Mouse (Mus musculus): ENCODE results near the gene Rpl36-ps4.

Rpl36-ps4 gene

DNA sequence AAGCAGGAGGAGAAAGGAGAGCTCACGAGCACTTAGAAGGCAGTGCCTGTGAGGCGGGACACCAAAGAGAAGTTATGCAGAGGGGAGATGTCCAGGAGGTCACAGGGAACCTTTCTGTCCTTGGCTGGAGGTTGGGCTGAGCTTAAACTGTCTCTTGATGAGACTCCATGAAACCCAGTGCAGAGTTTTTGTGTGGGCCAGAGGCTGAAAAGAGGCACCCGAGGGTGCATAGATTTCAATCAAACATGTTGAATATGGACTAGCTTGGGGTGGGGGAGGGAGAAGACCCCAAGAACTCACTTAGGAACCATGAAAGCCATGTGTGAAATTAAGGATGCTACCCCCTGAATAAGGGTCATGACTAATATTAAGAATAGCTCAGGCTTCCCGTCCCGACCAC is at the start of gene Rpl36-ps4:
Gene Rpl36-ps4 (plus strand): TSS at position 301 of the 400 bp plus-strand sequence.
- DNase-seq (ENCODE audit: low read depth, low spot score), result no peak

DNA sequence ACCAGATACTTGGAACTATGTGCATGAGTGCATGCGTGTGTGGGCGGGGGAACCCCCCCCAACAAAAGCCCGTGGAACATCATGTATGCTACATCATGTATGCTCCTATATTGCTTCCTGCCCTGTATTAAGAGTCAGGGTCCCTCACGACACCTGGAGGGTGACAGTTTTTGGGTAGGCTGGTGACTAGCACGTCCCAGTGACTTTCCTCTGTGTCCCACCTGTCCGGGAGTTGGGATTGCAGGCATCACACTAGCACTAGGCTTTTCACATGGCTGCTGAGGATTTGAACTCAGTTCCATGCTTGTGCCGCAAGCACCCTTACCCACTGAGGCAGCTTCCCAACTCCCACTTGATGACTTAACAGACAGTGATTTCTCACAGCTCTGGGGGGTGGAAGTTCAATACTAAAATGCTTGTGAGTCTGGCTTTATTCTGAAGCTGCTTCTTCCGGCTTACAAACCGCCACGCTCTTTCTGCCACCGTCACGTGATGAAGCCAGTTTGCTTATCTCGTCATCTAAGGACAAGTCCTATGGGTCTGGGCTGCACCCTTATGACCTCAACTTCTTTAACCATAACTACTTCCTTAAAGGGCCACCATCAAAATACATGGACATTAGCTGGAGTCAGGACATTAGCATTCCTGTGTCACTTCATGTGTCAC is 49.2 kb upstream of the Rpl36-ps4 start:
- DNase-seq (ENCODE audit: low read depth, low spot score), result peak; percentile 23

DNA sequence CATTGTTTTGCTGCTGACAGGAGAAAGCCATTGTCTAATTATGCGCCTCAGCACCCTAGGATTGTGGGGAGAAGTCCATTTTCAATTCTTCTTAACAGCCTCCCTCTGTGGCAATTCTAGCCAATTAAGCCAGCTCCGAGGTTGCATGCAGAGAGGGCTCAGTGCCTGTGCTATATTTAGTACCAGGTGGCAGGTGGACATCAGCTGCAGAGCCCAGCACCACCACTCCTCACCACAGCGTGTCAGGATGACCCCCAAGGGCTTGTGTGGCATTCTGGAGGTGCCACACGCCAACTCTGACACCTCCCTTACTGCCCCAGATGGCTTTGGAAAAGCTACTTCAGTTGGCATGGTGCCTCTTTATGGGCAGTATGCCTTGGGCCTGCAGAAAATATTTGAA is 48.5 kb upstream of the Rpl36-ps4 start:
- DNase-seq (ENCODE audit: low read depth, low spot score), result no peak

DNA sequence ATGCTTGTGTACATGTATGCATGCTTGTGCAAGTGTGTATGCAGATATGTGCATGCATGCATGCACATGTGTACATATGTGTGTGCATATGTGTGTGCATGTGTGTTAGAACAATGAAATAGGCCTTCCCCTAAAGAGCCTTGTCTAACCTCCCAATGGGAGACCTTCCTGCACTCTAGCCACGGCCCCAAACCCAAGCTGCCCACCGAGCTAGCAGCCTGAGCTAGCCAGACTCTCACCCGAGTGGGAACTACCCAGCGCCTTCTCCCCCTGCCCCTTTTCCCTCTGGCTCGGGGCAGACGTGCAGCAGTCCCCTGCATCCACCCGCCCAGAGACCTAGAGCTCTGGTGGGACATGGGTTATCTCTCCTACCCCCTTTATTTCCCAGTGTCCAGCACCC is 47.3 kb upstream of the Rpl36-ps4 start:
- DNase-seq (ENCODE audit: low read depth, low spot score), result no peak

DNA sequence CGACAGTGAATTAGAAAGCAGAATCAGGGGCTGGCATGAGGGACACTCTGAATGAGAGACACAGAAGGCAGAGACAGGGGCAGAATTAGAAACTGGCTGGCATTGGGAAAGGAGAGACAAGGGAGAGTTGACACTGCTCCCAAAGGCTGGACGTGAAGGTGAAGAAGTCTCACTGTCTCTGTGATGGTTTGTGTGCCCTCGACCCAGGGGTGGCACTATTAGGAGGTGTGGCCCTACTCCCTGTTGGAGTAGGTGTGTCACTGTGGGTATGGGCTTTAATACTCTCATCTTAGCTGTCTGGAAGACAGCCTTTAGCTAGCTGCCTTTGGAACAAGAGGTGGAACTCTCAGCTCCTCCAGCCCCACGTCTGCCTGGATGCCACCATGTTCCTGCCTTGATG is 46.8 kb upstream of the Rpl36-ps4 start:
- DNase-seq (ENCODE audit: low read depth, low spot score), result no peak

DNA sequence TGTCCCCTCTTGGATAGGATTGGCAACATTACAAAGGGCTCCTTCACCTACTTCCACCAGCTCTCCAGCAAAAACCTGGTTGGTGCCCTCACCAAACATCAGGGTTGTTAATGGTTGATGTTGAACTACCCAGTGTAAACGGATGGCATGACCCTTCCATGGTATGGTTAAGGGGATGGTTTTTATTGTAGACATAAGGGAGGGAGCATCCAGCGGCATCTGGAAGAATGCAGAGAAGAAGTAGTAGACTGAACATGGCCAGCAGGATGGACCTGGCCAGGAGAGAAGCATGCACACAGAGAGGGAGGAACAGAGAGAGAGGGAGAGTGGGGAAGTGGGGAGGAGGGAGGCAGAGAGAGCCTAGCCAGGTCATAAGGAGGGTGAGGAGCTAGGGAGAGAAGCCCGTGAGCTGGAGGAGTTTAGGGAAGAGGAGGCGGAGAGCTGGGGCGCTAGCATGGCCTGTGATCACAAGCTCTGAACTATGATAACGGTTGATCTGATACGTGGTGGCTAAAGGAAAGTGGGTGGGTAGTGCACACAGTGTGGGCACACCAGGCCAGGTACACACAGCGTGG is 45.3 kb upstream of the Rpl36-ps4 start:
- no peak for DNase-seq (ENCODE audit: low read depth, low spot score)

DNA sequence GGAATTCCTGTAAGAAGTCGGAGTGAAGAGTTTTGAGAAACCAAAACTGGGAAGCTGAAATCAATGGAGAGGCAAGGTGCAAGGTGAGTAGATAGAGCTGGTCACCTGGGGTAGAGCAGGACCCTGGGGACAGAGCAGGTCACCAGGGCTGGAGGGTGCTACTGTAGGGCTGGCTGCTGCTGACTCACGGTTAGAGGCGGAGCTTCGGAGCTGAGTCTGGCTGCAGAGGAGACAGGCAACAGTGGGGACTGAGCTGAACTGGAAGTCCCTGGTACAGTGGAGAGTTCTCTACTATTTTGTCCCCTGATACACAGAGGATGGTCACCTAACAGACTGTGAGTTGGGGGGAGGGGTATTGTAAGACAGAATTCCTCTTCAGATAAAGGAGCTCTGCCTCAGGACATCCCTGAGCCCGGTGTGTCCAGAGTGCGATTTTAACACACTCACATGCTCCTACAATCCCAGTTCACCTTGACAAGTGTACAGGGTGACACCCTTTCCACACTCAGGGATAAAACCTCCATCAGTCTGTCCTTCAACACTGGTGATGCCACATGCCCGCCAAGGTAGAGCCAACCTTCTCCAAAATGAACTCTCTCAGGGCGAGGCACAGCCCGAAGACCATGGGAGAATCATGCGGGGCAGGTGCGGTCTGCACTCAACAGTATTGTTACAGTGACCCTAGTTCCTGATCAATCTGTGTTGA is 44.3 kb upstream of the Rpl36-ps4 start:
- no peak for DNase-seq (ENCODE audit: low read depth, low spot score)

DNA sequence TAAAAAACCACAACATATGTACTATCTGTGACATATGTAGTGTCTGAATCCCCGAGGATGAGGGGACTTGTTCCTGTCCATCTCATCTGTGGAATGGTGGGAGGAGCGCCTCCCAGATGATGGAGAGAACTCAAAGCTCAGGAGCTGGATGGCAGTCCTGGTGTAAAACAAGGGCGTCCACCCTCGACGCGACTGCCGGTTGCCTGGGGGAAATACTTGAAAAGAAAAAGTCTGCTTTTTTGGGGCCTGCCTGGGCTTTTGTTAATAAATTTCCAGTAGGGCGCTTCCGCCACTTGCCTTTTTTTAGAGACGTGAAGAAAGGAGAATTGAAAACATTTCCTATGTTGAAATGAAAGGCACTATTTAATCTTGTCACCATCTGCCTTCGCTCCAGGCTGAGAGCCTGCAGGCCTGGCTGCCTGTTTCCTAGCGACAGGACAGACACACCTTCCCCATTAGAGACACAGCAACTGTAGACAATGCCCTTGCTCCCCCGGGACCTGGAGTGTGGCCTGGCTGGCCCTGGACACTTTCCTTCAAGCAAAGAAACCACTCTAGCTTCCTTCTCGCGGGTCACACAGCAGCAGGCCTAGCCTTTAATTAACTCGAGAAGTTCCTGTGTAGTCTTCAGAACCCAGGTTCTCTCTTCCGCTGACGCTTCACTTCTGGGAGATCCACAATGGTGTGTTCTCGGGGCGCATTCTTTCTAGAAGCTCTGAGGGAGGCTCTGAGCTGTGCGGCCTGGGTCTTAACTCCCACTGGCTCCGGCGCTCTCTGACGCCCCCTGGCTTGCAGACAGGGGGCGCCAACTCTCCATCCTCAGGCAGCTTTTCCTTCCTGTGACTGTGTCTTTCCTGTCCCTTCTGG is 43.3 kb upstream of the Rpl36-ps4 start:
- peak; percentile 41 for DNase-seq (ENCODE audit: low read depth, low spot score)

DNA sequence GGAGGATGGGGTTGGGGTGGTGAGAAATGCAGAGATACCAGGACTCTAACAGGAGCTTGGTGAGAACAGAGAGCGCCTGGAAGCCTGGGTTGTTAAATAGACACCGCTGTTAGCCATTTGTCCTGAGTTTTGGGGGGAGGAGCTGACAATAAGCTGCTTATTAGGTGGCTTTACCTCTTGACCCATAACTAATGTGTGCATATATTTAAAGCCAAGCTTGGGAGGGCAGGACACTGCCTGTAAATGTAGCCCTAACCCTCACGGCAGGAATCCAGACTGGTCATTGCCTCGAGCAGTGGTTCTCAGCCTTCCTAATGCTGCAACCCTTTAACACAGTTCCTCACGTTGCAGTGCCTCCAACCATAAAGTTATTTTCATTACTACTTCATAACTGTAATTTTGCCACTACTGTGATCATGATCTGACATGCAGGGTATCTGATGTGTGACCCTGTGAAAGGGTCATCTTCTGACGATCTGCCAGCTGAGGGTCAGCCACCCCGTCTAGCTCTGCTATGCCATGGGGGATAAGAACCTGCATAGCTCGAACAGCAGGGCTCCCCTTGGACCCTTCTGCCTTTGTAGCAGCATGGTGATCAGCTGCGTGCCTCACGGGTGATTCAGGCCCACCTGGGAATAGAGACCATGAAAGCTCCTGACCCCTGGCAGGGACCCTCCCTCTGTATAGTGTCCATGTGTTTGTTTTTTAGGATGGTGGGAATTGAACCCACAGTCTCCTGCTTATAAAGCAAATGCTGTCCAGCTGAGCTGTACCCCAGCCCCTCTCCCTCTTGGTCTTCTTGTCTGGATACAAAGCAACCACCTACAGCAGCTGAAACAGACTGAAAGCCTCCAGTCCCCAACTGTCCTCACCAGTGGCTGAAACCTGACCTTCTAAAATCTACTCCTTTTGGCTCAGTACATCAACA is 42.0 kb upstream of the Rpl36-ps4 start:
- DNase-seq (ENCODE audit: low read depth, low spot score), result no peak

DNA sequence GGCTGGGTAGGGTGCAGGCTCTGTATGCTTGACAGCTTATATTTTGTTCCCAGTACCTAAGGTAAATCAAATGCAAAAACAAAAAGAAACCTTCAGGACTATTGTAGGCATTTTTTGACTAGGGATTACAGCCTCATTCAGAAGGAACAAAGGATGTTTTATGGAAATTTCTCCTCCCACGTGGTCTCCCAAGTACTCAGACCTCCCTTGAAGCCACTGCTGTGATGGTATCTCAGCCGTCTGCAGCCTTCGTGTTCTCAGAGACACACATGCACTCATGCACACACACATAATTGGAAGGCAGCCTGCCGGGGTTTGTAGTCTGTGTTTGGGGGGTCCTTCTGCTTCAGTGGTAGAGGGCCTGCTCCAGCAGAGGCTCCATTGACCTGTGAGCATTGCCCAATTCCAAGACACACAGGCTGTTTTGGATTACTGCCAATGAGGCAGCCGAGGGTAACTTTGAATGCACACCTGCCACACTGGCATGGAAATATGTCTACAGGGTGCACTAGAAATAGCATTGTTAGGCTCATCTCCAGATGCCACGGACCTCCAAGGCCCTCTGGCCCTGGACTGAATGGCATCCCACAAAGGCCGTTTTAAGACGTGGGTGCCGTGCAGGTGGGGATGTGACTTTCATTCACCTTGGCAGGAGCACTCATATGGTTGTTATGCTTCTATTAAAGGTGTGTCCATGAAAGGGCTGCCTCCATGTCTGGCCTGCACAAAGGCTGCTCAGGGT is 41.1 kb upstream of the Rpl36-ps4 start:
- no peak for DNase-seq (ENCODE audit: low read depth, low spot score)

DNA sequence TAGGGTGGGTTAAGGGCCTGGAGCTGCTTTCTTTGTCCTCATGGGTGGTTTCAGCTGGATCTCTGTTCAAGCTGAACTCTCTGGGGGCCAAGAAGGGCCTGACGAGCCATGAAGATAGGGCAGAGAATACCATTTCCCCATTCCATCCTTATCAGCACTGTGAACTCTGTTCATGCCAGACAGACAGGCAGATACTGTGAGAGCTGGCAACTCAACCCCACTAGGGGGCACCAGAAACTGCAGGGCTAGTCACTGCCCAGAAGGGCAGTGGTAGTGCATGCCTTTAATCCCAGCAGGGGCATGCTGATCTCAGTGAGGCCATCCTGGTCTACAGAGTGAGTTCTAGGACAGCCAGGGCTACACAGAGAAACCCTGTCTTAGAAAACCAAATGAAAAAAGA is 38.2 kb upstream of the Rpl36-ps4 start:
- DNase-seq (ENCODE audit: low read depth, low spot score), result peak; percentile 57

DNA sequence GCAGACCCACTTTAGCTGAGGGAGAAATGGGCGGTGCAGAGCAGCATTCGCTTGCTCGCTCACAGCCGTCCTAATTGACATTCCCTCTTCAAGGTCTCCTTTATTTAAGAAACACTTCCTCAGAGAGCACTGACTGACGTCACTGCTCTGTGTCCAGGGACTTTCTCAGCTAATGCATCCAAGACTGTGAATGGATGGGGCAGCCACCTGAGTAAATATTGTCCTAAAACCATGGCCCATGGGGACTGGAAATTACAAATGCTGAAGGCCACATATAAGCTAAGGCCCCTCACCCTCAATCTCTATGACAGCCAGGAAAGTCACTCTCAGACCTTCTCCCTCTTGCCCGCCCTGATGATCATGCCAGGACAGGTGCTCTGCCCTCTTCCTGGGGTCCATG is 23.6 kb upstream of the Rpl36-ps4 start:
- DNase-seq (ENCODE audit: low read depth, low spot score), result no peak

DNA sequence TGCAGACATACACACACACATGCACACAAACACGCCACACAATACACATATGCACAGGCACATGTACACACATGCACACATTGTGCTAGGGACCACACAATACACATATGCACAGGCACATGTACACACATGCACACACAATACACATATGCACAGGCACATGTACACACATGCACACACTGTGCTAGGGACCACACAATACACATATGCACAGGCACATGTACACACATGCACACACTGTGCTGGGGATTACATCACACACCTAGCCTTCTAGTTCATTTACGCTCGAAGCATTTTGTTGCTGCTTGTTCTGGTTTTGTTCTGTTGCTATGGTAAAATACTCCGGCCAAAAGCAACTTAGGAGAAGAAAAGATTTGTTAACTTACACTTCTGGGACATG is 20.1 kb upstream of the Rpl36-ps4 start:
- DNase-seq (ENCODE audit: low read depth, low spot score), result no peak

DNA sequence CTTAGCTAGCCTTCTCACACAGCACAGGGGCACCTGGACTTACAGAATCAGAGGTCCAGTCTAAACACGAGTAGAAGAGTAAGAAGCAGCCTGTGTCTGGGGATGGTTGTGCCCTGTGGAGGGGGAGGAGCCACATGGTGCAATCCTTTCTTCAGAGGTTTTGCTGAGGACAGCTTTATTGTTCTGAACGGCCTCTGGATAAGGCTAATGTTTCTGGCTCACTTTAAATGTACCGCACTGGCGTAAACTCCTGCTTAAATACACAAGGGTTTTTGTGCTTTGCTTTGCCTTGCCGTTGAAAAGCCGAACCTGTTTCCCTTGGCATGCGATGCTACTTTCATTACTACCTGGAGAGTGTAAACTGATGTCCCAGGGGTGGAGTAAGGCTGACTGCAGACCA is 19.6 kb upstream of the Rpl36-ps4 start:
- no peak for DNase-seq (ENCODE audit: low read depth, low spot score)

DNA sequence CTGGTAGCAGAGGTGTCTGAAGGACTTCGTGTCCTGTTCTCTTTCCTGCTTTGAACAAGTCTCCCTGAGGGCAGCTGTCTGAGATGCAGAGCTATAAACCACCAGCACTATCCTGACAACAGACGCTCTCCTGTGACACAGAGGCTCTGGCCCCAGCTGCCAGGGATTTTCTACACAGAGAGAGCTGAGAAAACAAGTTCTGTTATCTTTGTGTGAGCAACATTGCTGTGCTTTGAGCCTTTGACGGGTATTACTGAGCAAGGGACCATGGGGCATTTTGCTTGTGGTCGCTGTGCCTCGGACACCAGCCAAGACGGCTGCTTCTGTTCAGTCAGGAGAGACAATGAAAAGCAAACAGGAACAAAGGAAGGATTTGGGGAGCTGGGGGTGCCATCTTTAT is 17.6 kb upstream of the Rpl36-ps4 start:
- no peak for DNase-seq (ENCODE audit: low read depth, low spot score)

DNA sequence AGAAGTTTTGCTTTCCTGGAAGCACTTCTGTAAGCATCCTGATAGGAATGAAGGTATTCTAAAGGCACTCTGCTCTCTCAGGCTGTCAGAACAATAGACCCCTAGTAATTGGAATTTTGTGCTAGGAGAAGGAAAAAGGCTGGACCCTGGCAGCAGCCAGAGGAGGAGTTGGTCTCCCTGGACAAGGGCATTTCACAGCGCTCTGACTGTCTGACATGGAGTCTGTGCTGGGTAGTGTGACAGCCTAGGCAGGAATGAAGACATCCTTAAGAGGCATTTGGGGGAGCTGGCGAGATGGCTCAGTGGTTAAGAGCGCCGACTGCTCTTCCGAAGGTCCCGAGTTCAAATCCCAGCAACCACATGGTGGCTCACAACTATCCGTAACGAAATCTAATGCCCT is 17.1 kb upstream of the Rpl36-ps4 start:
- no peak for DNase-seq (ENCODE audit: low read depth, low spot score)

DNA sequence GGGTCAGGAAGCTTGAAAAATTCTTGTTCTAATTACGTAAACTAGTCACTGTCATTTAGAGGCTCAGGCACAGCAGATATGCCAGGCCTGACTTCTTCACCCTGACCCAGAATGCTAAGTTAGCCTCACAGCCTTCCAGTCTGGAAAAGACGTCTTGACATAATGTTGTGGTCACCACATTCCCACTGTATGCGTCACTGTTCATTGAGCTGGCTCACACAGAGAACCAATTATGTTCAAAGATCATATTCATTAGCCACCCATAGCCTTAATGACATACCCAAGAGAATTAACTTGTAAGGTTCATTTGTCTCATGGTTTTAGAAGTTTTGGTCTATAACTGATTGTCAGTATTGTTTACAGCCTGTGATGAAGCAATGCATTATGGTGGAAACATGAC is 5.4 kb upstream of the Rpl36-ps4 start:
- no peak for DNase-seq (ENCODE audit: low read depth, low spot score)

DNA sequence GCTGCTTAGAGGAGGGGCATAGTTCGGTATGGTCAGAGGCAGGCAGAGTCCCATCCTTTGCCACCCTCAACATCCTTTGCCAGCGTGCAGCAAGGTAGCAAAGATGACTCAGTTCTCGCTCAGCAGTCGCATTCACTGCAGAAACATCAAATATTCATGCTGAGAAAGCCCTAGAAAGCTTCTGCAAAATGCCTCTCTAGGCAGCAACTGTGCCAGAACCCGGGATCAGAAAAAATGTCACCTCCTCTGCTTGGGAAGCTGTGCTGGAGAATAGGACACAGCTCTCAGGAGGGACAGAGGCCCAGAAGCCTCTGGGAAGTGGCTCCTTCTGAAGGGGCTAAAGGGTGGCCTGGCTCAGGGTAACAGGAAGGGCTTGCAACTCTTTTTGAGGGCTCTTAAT is 2.7 kb upstream of the Rpl36-ps4 start:
- DNase-seq (ENCODE audit: low read depth, low spot score), result no peak

DNA sequence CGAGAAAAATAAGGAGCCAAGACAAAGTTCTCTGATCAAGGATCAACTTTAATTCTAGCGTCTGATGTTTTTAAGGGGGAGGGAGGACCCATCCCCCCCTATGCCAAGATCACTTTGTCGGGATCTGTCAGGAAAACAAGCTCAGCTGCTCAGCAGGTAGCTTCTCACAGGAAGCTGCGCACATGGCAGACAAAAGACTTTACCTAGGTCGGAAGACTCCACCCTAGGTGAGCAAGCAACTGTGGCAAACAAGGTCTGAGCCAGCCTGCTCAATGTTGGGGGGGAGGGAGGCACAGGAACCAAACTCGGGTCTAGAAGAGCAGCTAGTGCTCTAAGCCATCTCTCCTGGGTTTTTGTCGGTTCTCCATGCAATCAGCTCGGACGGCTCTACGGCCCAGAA is 13.5 kb downstream of the Rpl36-ps4 start:
- DNase-seq (ENCODE audit: low read depth, low spot score), result no peak

DNA sequence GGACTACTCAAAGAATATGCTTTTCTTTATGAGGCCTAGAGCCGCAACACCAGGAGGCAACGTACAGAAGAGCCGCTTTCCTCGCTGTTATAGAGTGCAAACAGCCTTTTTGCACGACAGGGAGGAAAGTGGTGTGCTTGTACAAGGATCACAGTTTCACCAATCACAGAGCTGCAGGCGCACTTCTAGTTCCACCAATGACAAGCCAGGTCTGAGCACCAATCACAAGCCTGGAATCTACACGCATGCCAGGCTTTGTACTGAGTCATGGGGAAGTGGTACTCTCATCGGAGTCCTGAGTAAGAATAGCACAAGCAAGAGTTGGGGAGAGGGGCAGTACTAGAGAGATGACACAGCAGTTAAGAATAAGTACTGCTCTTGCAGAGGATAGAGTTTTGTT is 14.0 kb downstream of the Rpl36-ps4 start:
- DNase-seq (ENCODE audit: low read depth, low spot score), result no peak
